Mouse (Mus musculus) intestine, embryonic 14.5 days (tissue): ENCODE results near the gene Phf20. TPM values are rescaled to one million over a fixed set of nuclear protein-coding genes. Genes with fewer than 3 reads are reported as not detected.

ENCODE experiments used
- ATAC-seq: fragments of 200-750 bp; cut with Nextera tagmentation; replicated peaks from 2 replicates; pipeline ENCODE4 v1.8.0; 2017; ENCODE audit warnings: low read depth, moderate number of reproducible peaks, moderate TSS enrichment, moderate library complexity; ENCODE audit not compliant: low FRiP score, low TSS enrichment
- DNase-seq: peaks from one replicate; pipeline ENCODE4 v3.0.0-alpha.2; 2018; ENCODE audit warnings: low spot score
- H3K27ac ChIP-seq: fragments of 300-500 bp; sonication (generic); 2 replicates; pipeline ENCODE4 v1.5.1; 2014; ENCODE audit warnings: low read depth, mild to moderate bottlenecking, control low read depth
- H3K27me3 ChIP-seq: fragments of 300-500 bp; sonication (generic); replicated peaks from 2 replicates; pipeline ENCODE4 v1.6.1; 2014; ENCODE audit warnings: low read length, control low read depth; ENCODE audit not compliant: control insufficient read depth, insufficient read depth
- H3K36me3 ChIP-seq: fragments of 300-500 bp; sonication (generic); 2 replicates; pipeline ENCODE4 v1.6.1; 2014; ENCODE audit warnings: low read length, control low read depth; ENCODE audit not compliant: control insufficient read depth, insufficient read depth
- H3K4me1 ChIP-seq: fragments of 300-500 bp; sonication (generic); replicated peaks from 2 replicates; pipeline ENCODE4 v1.6.1; 2014; ENCODE audit warnings: low read length, control low read depth, mixed read lengths; ENCODE audit not compliant: control insufficient read depth, insufficient read depth
- H3K4me2 ChIP-seq: fragments of 300-500 bp; sonication (generic); 2 replicates; pipeline ENCODE4 v1.6.1; 2014; ENCODE audit warnings: low read length
- H3K4me3 ChIP-seq: fragments of 300-500 bp; sonication (generic); 2 replicates; pipeline ENCODE4 v1.5.1; 2014; ENCODE audit warnings: low read depth, low read length, control low read depth, mixed read lengths
- H3K9ac ChIP-seq: fragments of 300-500 bp; sonication (generic); 2 replicates; pipeline ENCODE4 v1.6.1; 2014; ENCODE audit warnings: mild to moderate bottlenecking, low read length
- H3K9me3 ChIP-seq: fragments of 300-500 bp; sonication (generic); 2 replicates; pipeline ENCODE4 v1.6.1; 2016; ENCODE audit warnings: low read length, control low read depth; ENCODE audit not compliant: control insufficient read depth
- WGBS: fragments of 180-500 bp; shearing (Covaris S2); extraction: QIAGEN DNeasy Blood & Tissue Kit; methylation state at CpG from one replicate; pipeline ENCODE4 v1.1.7; 2014; 5-methylcytosine and 5-hydroxymethylcytosine counted together
- polyA plus RNA-seq: library from polyadenylated mRNA; unstranded; fragments of >200 nt; fragmentation: Nextera tagmentation; extraction: Ambion mirVana; gene quantifications from 2 replicates; pipeline ENCODE4 v1.2.1, GENCODE M21; 2014

Phf20 gene
- polyA plus RNA-seq, 1 experiment from 2014 or later, result 72.4 TPM

GRCm38 (mm10) chr2:156243011-156243410 lies 46.7 kb downstream of the Phf20 start:
- ATAC-seq, result no peak
- Histone ChIP-seq H3K27ac (no peak overlapping the region), H3K4me3 (no peak overlapping the region), H3K27me3 (no peaks in the 10 kb centered on the region), H3K4me2 (no peak overlapping the region), H3K36me3 (peaks cover 33% of the 10 kb centered on the region), H3K9ac (no peak overlapping the region), H3K4me1 (no peaks in the 10 kb centered on the region), H3K9me3 (no peaks in the 10 kb centered on the region)
- 93% methylated on average over 8 of the region's 8 CpGs for WGBS
- DNase-seq, result no peak

GRCm38 (mm10) chr2:156247599-156247998 lies 51.3 kb downstream of the Phf20 start:
- Histone ChIP-seq H3K9ac (no peak overlapping the region), H3K4me1 (no peaks in the 10 kb centered on the region), H3K36me3 (peaks cover 47% of the 10 kb centered on the region), H3K27me3 (no peaks in the 10 kb centered on the region), H3K4me2 (no peak overlapping the region), H3K4me3 (no peak overlapping the region), H3K9me3 (no peaks in the 10 kb centered on the region), H3K27ac (no peak overlapping the region)
- ATAC-seq (no peak), DNase-seq (no peak)

GRCm38 (mm10) chr2:156250761-156251160 lies 54.5 kb downstream of the Phf20 start:
- Histone ChIP-seq H3K27ac (no peak overlapping the region), H3K4me1 (no peaks in the 10 kb centered on the region), H3K36me3 (peaks cover 61% of the 10 kb centered on the region), H3K4me3 (no peak overlapping the region), H3K4me2 (no peak overlapping the region), H3K9ac (no peak overlapping the region), H3K27me3 (no peaks in the 10 kb centered on the region), H3K9me3 (no peaks in the 10 kb centered on the region)
- DNase-seq (no peak), ATAC-seq (no peak)

GRCm38 (mm10) chr2:156251291-156251690 lies 55.0 kb downstream of the Phf20 start:
- Histone ChIP-seq H3K4me3 (no peak overlapping the region), H3K9me3 (no peaks in the 10 kb centered on the region), H3K27me3 (no peaks in the 10 kb centered on the region), H3K4me2 (no peak overlapping the region), H3K4me1 (no peaks in the 10 kb centered on the region), H3K9ac (no peak overlapping the region), H3K36me3 (peaks cover 63% of the 10 kb centered on the region), H3K27ac (no peak overlapping the region)
- ATAC-seq (no peak), DNase-seq (no peak)
- 87% methylated on average over 1 of the region's 1 CpGs for WGBS

GRCm38 (mm10) chr2:156257051-156257450 lies 60.8 kb downstream of the Phf20 start:
- ATAC-seq (no peak), DNase-seq (no peak)
- Histone ChIP-seq H3K27me3 (no peaks in the 10 kb centered on the region), H3K36me3 (peaks cover 55% of the 10 kb centered on the region), H3K4me2 (no peak overlapping the region), H3K4me3 (no peak overlapping the region), H3K27ac (no peak overlapping the region), H3K4me1 (no peaks in the 10 kb centered on the region), H3K9ac (no peak overlapping the region), H3K9me3 (no peaks in the 10 kb centered on the region)
- 50% methylated on average over 2 of the region's 2 CpGs for WGBS

- H3K36me3 ChIP-seq, result peaks cover 52% of the 10 kb centered on the region
- no peak overlapping the region for H3K4me3 ChIP-seq
- WGBS, result 83% methylated on average over 11 of the region's 11 CpGs
- ATAC-seq (no peak), DNase-seq (no peak)
- H3K9ac ChIP-seq, result no peak overlapping the region
- H3K27ac ChIP-seq, result no peak overlapping the region
- no peaks in the 10 kb centered on the region for H3K9me3 ChIP-seq
- no peak overlapping the region for H3K4me2 ChIP-seq
- H3K4me1 ChIP-seq, result no peaks in the 10 kb centered on the region
- no peaks in the 10 kb centered on the region for H3K27me3 ChIP-seq
Observed at GRCm38 (mm10) chr2:156257922-156258761, 61.9 kb downstream of the Phf20 start.

- H3K9ac ChIP-seq, result no peak overlapping the region
- no peaks in the 10 kb centered on the region for H3K4me1 ChIP-seq
- no peaks in the 10 kb centered on the region for H3K27me3 ChIP-seq
- WGBS, result 91% methylated on average over 2 of the region's 2 CpGs
- H3K4me2 ChIP-seq, result no peak overlapping the region
- H3K27ac ChIP-seq, result no peak overlapping the region
- DNase-seq (no peak), ATAC-seq (no peak)
- peaks cover 27% of the 10 kb centered on the region for H3K36me3 ChIP-seq
- H3K9me3 ChIP-seq, result no peaks in the 10 kb centered on the region
- no peak overlapping the region for H3K4me3 ChIP-seq
Observed at GRCm38 (mm10) chr2:156260968-156261367, 64.7 kb downstream of the Phf20 start.

GRCm38 (mm10) chr2:156263204-156263893 lies 67.1 kb downstream of the Phf20 start:
- H3K36me3 ChIP-seq, result peaks cover 30% of the 10 kb centered on the region
- ATAC-seq, result no peak

More at GRCm38 (mm10) chr2:156263204-156263893, 67.1 kb downstream of the Phf20 start:
- no peak for DNase-seq
- H3K4me2 ChIP-seq, result no peak overlapping the region
- H3K9ac ChIP-seq, result no peak overlapping the region
- H3K9me3 ChIP-seq, result no peaks in the 10 kb centered on the region
- WGBS, result 93% methylated on average over 4 of the region's 4 CpGs
- H3K4me1 ChIP-seq, result no peaks in the 10 kb centered on the region
- H3K27ac ChIP-seq, result no peak overlapping the region
- H3K4me3 ChIP-seq, result no peak overlapping the region
- H3K27me3 ChIP-seq, result no peaks in the 10 kb centered on the region
